Mouse (Mus musculus): ENCODE results near the gene Trim60. TPM values are rescaled to one million over a fixed set of nuclear protein-coding genes. Genes with fewer than 3 reads are reported as not detected.

Gene Trim60
- polyA plus RNA-seq, 1 experiment, result not detected

GRCm38 (mm10) chr8:65047801-65048200 lies 29.4 kb upstream of the Trim60 start:
- no peak overlapping the region for H3K27ac ChIP-seq (ENCODE audit: insufficient read depth, low read depth, low read length)
- H3K4me1 ChIP-seq (ENCODE audit: control insufficient read depth, insufficient read depth, low read length), result no peaks in the 10 kb centered on the region
- TF ChIP-seq POLR2A (IDR thresholded peaks at IDR 0.05; ENCODE audit: insufficient read depth, low read depth, low read length) (no peak), CTCF (IDR thresholded peaks at IDR 0.05; ENCODE audit: insufficient read depth, low read depth, low read length) (no peak)
- no peak overlapping the region for H3K4me3 ChIP-seq (ENCODE audit: insufficient read depth, low read depth, low read length)
- WGBS, result 88% methylated on average over 4 of the region's 4 CpGs

- H3K4me1 ChIP-seq (ENCODE audit: control insufficient read depth, insufficient read depth, low read length), result no peaks in the 10 kb centered on the region
- H3K27ac ChIP-seq (ENCODE audit: insufficient read depth, low read depth, low read length), result no peak overlapping the region
- 96% methylated on average over 4 of the region's 4 CpGs for WGBS
- H3K4me3 ChIP-seq (ENCODE audit: insufficient read depth, low read depth, low read length), result no peak overlapping the region
- no peak for TF ChIP-seq POLR2A (IDR thresholded peaks at IDR 0.05; ENCODE audit: insufficient read depth, low read depth, low read length)
- TF ChIP-seq CTCF (IDR thresholded peaks at IDR 0.05; ENCODE audit: insufficient read depth, low read depth, low read length), result no peak
Observed at GRCm38 (mm10) chr8:65047193-65047592, 28.8 kb upstream of the Trim60 start.

GRCm38 (mm10) chr8:65046565-65046964 lies 28.2 kb upstream of the Trim60 start:
- 57% methylated on average over 5 of the region's 5 CpGs for WGBS

GRCm38 (mm10) chr8:65037117-65037533 lies 18.7 kb upstream of the Trim60 start, which contains the start of gene Apela:
TSS of gene Apela (minus strand) at chr8:65037336.
- 3% methylated on average over 8 of the region's 8 CpGs for WGBS
- TF ChIP-seq CTCF (IDR thresholded peaks at IDR 0.05; ENCODE audit: insufficient read depth, low read depth, low read length), result no peak
- TF ChIP-seq POLR2A (IDR thresholded peaks at IDR 0.05; ENCODE audit: insufficient read depth, low read depth, low read length), result no peak
- Histone ChIP-seq H3K4me3 (ENCODE audit: insufficient read depth, low read depth, low read length) (no peak within 1 kb of the TSS), H3K4me1 (ENCODE audit: control insufficient read depth, insufficient read depth, low read length) (no peaks in the 10 kb centered on the region), H3K27ac (ENCODE audit: insufficient read depth, low read depth, low read length) (no peak within 1 kb of the TSS)

More at GRCm38 (mm10) chr8:65046565-65046964, 28.2 kb upstream of the Trim60 start:
- no peak for TF ChIP-seq POLR2A (IDR thresholded peaks at IDR 0.05; ENCODE audit: insufficient read depth, low read depth, low read length)
- TF ChIP-seq CTCF (IDR thresholded peaks at IDR 0.05; ENCODE audit: insufficient read depth, low read depth, low read length), result no peak
- Histone ChIP-seq H3K27ac (ENCODE audit: insufficient read depth, low read depth, low read length) (no peak overlapping the region), H3K4me1 (ENCODE audit: control insufficient read depth, insufficient read depth, low read length) (no peaks in the 10 kb centered on the region), H3K4me3 (ENCODE audit: insufficient read depth, low read depth, low read length) (no peak overlapping the region)

GRCm38 (mm10) chr8:65034136-65034535 lies 15.8 kb upstream of the Trim60 start:
- Histone ChIP-seq H3K4me3 (ENCODE audit: insufficient read depth, low read depth, low read length) (no peak overlapping the region), H3K4me1 (ENCODE audit: control insufficient read depth, insufficient read depth, low read length) (no peaks in the 10 kb centered on the region), H3K27ac (ENCODE audit: insufficient read depth, low read depth, low read length) (no peak overlapping the region)
- TF ChIP-seq POLR2A (IDR thresholded peaks at IDR 0.05; ENCODE audit: insufficient read depth, low read depth, low read length) (no peak), CTCF (IDR thresholded peaks at IDR 0.05; ENCODE audit: insufficient read depth, low read depth, low read length) (no peak)
- 76% methylated on average over 2 of the region's 2 CpGs for WGBS

GRCm38 (mm10) chr8:65033056-65033455 lies 14.7 kb upstream of the Trim60 start:
- TF ChIP-seq POLR2A (IDR thresholded peaks at IDR 0.05; ENCODE audit: insufficient read depth, low read depth, low read length) (no peak), CTCF (IDR thresholded peaks at IDR 0.05; ENCODE audit: insufficient read depth, low read depth, low read length) (no peak)
- H3K27ac ChIP-seq (ENCODE audit: insufficient read depth, low read depth, low read length), result no peak overlapping the region
- 90% methylated on average over 13 of the region's 13 CpGs for WGBS
- H3K4me1 ChIP-seq (ENCODE audit: control insufficient read depth, insufficient read depth, low read length), result no peaks in the 10 kb centered on the region
- H3K4me3 ChIP-seq (ENCODE audit: insufficient read depth, low read depth, low read length), result no peak overlapping the region

GRCm38 (mm10) chr8:65032107-65032506 lies 13.7 kb upstream of the Trim60 start:
- 97% methylated on average over 1 of the region's 1 CpGs for WGBS
- H3K27ac ChIP-seq (ENCODE audit: insufficient read depth, low read depth, low read length), result no peak overlapping the region
- TF ChIP-seq POLR2A (IDR thresholded peaks at IDR 0.05; ENCODE audit: insufficient read depth, low read depth, low read length) (no peak), CTCF (IDR thresholded peaks at IDR 0.05; ENCODE audit: insufficient read depth, low read depth, low read length) (no peak)
- no peaks in the 10 kb centered on the region for H3K4me1 ChIP-seq (ENCODE audit: control insufficient read depth, insufficient read depth, low read length)
- no peak overlapping the region for H3K4me3 ChIP-seq (ENCODE audit: insufficient read depth, low read depth, low read length)

- 90% methylated on average over 4 of the region's 4 CpGs for whole genome bisulfite sequencing
Observed at GRCm38 (mm10) chr8:65030735-65031485, 12.5 kb upstream of the Trim60 start.

GRCm38 (mm10) chr8:65029776-65030175 lies 11.4 kb upstream of the Trim60 start:
- Histone ChIP-seq H3K4me3 (ENCODE audit: insufficient read depth, low read depth, low read length) (no peak overlapping the region), H3K4me1 (ENCODE audit: control insufficient read depth, insufficient read depth, low read length) (no peaks in the 10 kb centered on the region), H3K27ac (ENCODE audit: insufficient read depth, low read depth, low read length) (no peak overlapping the region)
- WGBS, result 89% methylated on average over 4 of the region's 4 CpGs
- TF ChIP-seq CTCF (IDR thresholded peaks at IDR 0.05; ENCODE audit: insufficient read depth, low read depth, low read length) (no peak), POLR2A (IDR thresholded peaks at IDR 0.05; ENCODE audit: insufficient read depth, low read depth, low read length) (no peak)

More at GRCm38 (mm10) chr8:65030735-65031485, 12.5 kb upstream of the Trim60 start:
- no peak overlapping the region for H3K27ac ChIP-seq (ENCODE audit: insufficient read depth, low read depth, low read length)
- TF ChIP-seq POLR2A (IDR thresholded peaks at IDR 0.05; ENCODE audit: insufficient read depth, low read depth, low read length), result no peak
- TF ChIP-seq CTCF (IDR thresholded peaks at IDR 0.05; ENCODE audit: insufficient read depth, low read depth, low read length), result no peak
- no peak overlapping the region for H3K4me3 ChIP-seq (ENCODE audit: insufficient read depth, low read depth, low read length)
- no peaks in the 10 kb centered on the region for H3K4me1 ChIP-seq (ENCODE audit: control insufficient read depth, insufficient read depth, low read length)
